Mouse (Mus musculus) liver, postnatal 0 days (tissue): ENCODE data around the gene Nr2e3. TPM values are rescaled to one million over a fixed set of nuclear protein-coding genes. Genes with fewer than 3 reads are reported as not detected.

Experiments
- ATAC-seq: fragments of 200-750 bp; cut with Nextera tagmentation; 2 replicates; pipeline ENCODE4 v1.8.0; 2017; ENCODE audit warnings: mild to moderate bottlenecking, moderate library complexity
- DNase-seq: peaks from one replicate; pipeline ENCODE4 v3.0.0-alpha.2; 2016
- H3K27ac ChIP-seq: fragments of 300-500 bp; sonication (generic); 2 replicates; pipeline ENCODE4 v1.5.1; 2014; ENCODE audit warnings: antibody characterized with exemption, moderate library complexity, mild to moderate bottlenecking, low read depth
- H3K27me3 ChIP-seq: fragments of 300-500 bp; sonication (generic); 2 replicates; pipeline ENCODE4 v1.6.1; 2014; ENCODE audit warnings: low read length, control low read depth, mixed read lengths; ENCODE audit not compliant: insufficient read depth
- H3K36me3 ChIP-seq: fragments of 300-500 bp; sonication (generic); replicated peaks from 2 replicates; pipeline ENCODE4 v1.6.1; 2014; ENCODE audit warnings: mild to moderate bottlenecking, control low read depth, low read length, moderate library complexity, mixed read lengths; ENCODE audit not compliant: insufficient read depth
- H3K4me1 ChIP-seq: fragments of 300-500 bp; sonication (generic); 2 replicates; pipeline ENCODE4 v1.6.1; 2014; ENCODE audit warnings: antibody characterized with exemption, mild to moderate bottlenecking, control low read depth; ENCODE audit not compliant: insufficient read depth
- H3K4me2 ChIP-seq: fragments of 300-500 bp; sonication (generic); 2 replicates; pipeline ENCODE4 v1.6.1; 2014; ENCODE audit warnings: low read depth, mild to moderate bottlenecking, low read length, moderate library complexity, mixed read lengths
- H3K4me3 ChIP-seq: fragments of 300-500 bp; sonication (generic); 2 replicates; pipeline ENCODE4 v1.5.1; 2014; ENCODE audit warnings: low read depth, low read length
- H3K9ac ChIP-seq: fragments of 300-500 bp; sonication (generic); replicated peaks from 2 replicates; pipeline ENCODE4 v1.6.1; 2014; ENCODE audit warnings: mild to moderate bottlenecking, moderate library complexity
- H3K9me3 ChIP-seq: fragments of 300-500 bp; sonication (generic); 2 replicates; pipeline ENCODE4 v1.6.1; 2016; ENCODE audit warnings: mild to moderate bottlenecking, control low read depth, low read length, mixed read lengths
- CTCF ChIP-seq: sonication (generic); IDR thresholded peaks from 2 replicates; pipeline ENCODE4 v1.5.1; 2016; ENCODE audit warnings: antibody characterized with exemption, low read depth
- EP300 ChIP-seq: IDR thresholded peaks from 2 replicates; pipeline ENCODE4 v1.6.1; 2016; ENCODE audit warnings: antibody characterized with exemption, low read depth, mild to moderate bottlenecking
- WGBS: fragments of 180-500 bp; shearing (Covaris S2); extraction: QIAGEN DNeasy Blood & Tissue Kit; methylation state at CpG from one replicate; pipeline ENCODE4 v1.1.7; 2014; ENCODE audit not compliant: insufficient replicate concordance; 5-methylcytosine and 5-hydroxymethylcytosine counted together
- polyA plus RNA-seq: library from polyadenylated mRNA; unstranded; fragments of >200 nt; fragmentation: Nextera tagmentation; extraction: Ambion mirVana; gene quantifications from 2 replicates; pipeline ENCODE4 v1.2.1, GENCODE M21; 2015

The Nr2e3 gene
- not detected in 2 replicates for polyA plus RNA-seq

- no peak within 1 kb of the TSS for H3K27ac ChIP-seq
- H3K9me3 ChIP-seq = no peaks in the 10 kb centered on the region
- no peak within 1 kb of the TSS for H3K9ac ChIP-seq
- 81% methylated on average over 10 of the region's 10 CpGs for WGBS
- no peaks in the 10 kb centered on the region for H3K4me1 ChIP-seq
- no peak for ATAC-seq
- TF ChIP-seq CTCF = no peak
- TF ChIP-seq EP300 = no peak
- no peaks in the 10 kb centered on the region for H3K27me3 ChIP-seq
- no peak within 1 kb of the TSS for H3K4me2 ChIP-seq
- no peak for DNase-seq
- no peak within 1 kb of the TSS for H3K4me3 ChIP-seq
- H3K36me3 ChIP-seq = no peaks in the 10 kb centered on the region
These were observed at the start of gene Nr2e3 for GRCm38 (mm10) chr9:59960559-59960958. Gene Nr2e3, minus strand, starts transcription at chr9:59960659.

- Histone ChIP-seq H3K9ac (no peak overlapping the region), H3K4me2 (no peak overlapping the region), H3K4me1 (no peaks in the 10 kb centered on the region), H3K9me3 (no peaks in the 10 kb centered on the region), H3K36me3 (no peaks in the 10 kb centered on the region), H3K4me3 (no peak overlapping the region), H3K27me3 (no peaks in the 10 kb centered on the region), H3K27ac (no peak overlapping the region)
- TF ChIP-seq CTCF (no peak), EP300 (no peak)
- WGBS = 56% methylated on average over 7 of the region's 7 CpGs
- DNase-seq (peak; percentile 25), ATAC-seq (no peak)
These were observed 48.5 kb upstream of the Nr2e3 start for GRCm38 (mm10) chr9:60008936-60009335.

DNA sequence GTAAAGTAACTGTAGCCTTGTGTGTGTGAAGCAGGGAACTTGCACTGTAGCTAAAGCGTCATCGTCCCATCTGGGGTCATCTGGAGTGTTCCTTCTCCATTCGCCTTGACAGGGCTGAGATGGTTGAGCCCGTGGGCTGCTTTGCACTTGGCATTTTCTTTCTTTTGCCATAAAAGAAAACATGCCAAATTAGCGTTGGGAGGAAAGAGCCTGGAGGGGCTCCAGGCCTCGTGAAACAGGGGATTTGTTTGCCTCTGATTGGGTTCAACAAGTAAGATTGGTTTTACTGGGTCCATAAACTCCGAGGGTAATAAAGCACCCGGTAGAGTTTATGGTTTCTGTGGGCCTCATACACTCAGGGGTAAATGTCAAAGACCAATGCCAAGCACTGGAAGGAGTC lies 41.9 kb upstream of the Nr2e3 start:
- ATAC-seq (no peak), DNase-seq (no peak)
- TF ChIP-seq CTCF = no peak
- no peak for TF ChIP-seq EP300
- no peak overlapping the region for H3K4me2 ChIP-seq
- no peaks in the 10 kb centered on the region for H3K36me3 ChIP-seq
- H3K9me3 ChIP-seq = no peaks in the 10 kb centered on the region
- H3K27me3 ChIP-seq = no peaks in the 10 kb centered on the region
- no peak overlapping the region for H3K27ac ChIP-seq
- WGBS = 72% methylated on average over 8 of the region's 8 CpGs
- H3K4me3 ChIP-seq = no peak overlapping the region
- no peaks in the 10 kb centered on the region for H3K4me1 ChIP-seq
- no peak overlapping the region for H3K9ac ChIP-seq

DNA sequence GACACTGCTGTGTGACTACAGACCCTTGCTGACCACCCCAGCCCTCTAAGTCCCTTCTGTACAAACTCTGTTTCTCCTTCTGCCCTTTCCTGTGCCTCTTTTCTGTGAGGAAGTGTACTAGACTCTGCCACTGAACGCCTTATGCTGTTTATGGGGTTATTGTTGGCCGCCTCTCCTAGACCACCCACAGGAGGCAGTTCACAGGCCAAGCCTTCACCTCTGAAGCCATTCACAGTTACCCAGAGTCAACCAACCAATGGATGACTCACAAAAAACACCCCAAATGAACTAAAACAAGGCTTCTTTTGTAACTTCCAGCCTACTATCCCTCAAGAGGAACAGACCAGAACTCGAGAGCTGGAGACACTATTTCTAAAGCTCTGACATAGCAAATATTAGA lies 41.0 kb upstream of the Nr2e3 start:
- H3K9ac ChIP-seq = no peak overlapping the region
- no peak for ATAC-seq
- H3K4me3 ChIP-seq = no peak overlapping the region
- H3K4me2 ChIP-seq = no peak overlapping the region
- 66% methylated on average over 3 of the region's 3 CpGs for WGBS
- DNase-seq = no peak
- no peaks in the 10 kb centered on the region for H3K9me3 ChIP-seq
- H3K27ac ChIP-seq = no peak overlapping the region
- no peaks in the 10 kb centered on the region for H3K36me3 ChIP-seq
- TF ChIP-seq CTCF = no peak
- no peak for TF ChIP-seq EP300
- no peaks in the 10 kb centered on the region for H3K4me1 ChIP-seq
- H3K27me3 ChIP-seq = no peaks in the 10 kb centered on the region

DNA sequence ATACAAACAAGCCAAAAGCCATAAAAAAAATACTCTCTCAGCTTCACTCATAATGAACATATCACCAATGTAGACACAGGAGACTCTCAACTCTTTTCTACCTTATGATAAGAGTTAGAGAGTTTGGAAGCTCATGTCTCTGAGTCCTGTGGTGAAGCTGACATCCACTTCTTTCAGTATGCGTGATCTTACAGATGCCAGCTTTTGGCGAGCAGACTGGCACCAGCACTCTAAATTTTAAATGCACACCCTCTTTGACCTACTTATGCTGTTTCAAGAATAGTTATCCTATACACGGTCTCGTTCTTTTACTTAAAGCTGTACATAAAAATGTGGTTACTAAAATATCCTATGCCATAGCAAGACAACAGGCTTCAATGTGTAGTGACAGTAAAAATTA lies 37.3 kb upstream of the Nr2e3 start:
- whole genome bisulfite sequencing = 81% methylated on average over 4 of the region's 4 CpGs

GRCm38 (mm10) chr9:59991407-59991806 lies 30.9 kb upstream of the Nr2e3 start:
- WGBS = 78% methylated on average over 5 of the region's 5 CpGs
- H3K9me3 ChIP-seq = no peaks in the 10 kb centered on the region

More for the DNA sequence above, 37.3 kb upstream of the Nr2e3 start:
- no peak overlapping the region for H3K4me3 ChIP-seq
- H3K9me3 ChIP-seq = no peaks in the 10 kb centered on the region
- no peaks in the 10 kb centered on the region for H3K36me3 ChIP-seq
- DNase-seq = no peak
- no peaks in the 10 kb centered on the region for H3K4me1 ChIP-seq
- H3K4me2 ChIP-seq = no peak overlapping the region
- no peak overlapping the region for H3K27ac ChIP-seq
- no peaks in the 10 kb centered on the region for H3K27me3 ChIP-seq
- no peak for ATAC-seq
- no peak for TF ChIP-seq CTCF
- no peak for TF ChIP-seq EP300
- H3K9ac ChIP-seq = no peak overlapping the region

GRCm38 (mm10) chr9:59989864-59990263 lies 29.4 kb upstream of the Nr2e3 start:
- H3K27me3 ChIP-seq = no peaks in the 10 kb centered on the region
- H3K9me3 ChIP-seq = no peaks in the 10 kb centered on the region
- no peaks in the 10 kb centered on the region for H3K36me3 ChIP-seq
- H3K4me2 ChIP-seq = no peak overlapping the region
- ATAC-seq = no peak
- H3K9ac ChIP-seq = no peak overlapping the region
- WGBS = 0% methylated on average over 1 of the region's 1 CpGs
- no peak overlapping the region for H3K27ac ChIP-seq
- no peak for TF ChIP-seq EP300
- TF ChIP-seq CTCF = peak; percentile 82
- H3K4me3 ChIP-seq = no peak overlapping the region
- DNase-seq = peak; percentile 60
- H3K4me1 ChIP-seq = no peaks in the 10 kb centered on the region

More at GRCm38 (mm10) chr9:59991407-59991806, 30.9 kb upstream of the Nr2e3 start:
- no peak for TF ChIP-seq CTCF
- no peak for TF ChIP-seq EP300
- DNase-seq (no peak), ATAC-seq (no peak)
- Histone ChIP-seq H3K9ac (no peak overlapping the region), H3K4me3 (no peak overlapping the region), H3K4me1 (no peaks in the 10 kb centered on the region), H3K4me2 (no peak overlapping the region), H3K27ac (no peak overlapping the region), H3K36me3 (no peaks in the 10 kb centered on the region), H3K27me3 (no peaks in the 10 kb centered on the region)
